Mouse (Mus musculus): Measurements from ENCODE around the gene Mocs3.

Gene Mocs3

GRCm38 (mm10) chr2:168242841-168243240 lies 12.4 kb downstream of the Mocs3 start:
- DNase-seq (ENCODE audit: low read depth, low spot score), result no peak

GRCm38 (mm10) chr2:168243278-168243677 lies 12.9 kb downstream of the Mocs3 start:
- no peak for DNase-seq (ENCODE audit: low read depth, low spot score)

- no peak for DNase-seq (ENCODE audit: low read depth, low spot score)
Measured at GRCm38 (mm10) chr2:168245571-168245970, 15.1 kb downstream of the Mocs3 start.

- no peak for DNase-seq (ENCODE audit: low read depth, low spot score)
Measured at GRCm38 (mm10) chr2:168248167-168248855, 17.9 kb downstream of the Mocs3 start.

GRCm38 (mm10) chr2:168248856-168249245 lies 18.4 kb downstream of the Mocs3 start:
- no peak for DNase-seq (ENCODE audit: low read depth, low spot score)

- DNase-seq (ENCODE audit: low read depth, low spot score), result peak; percentile 80
Measured at GRCm38 (mm10) chr2:168250270-168250669, 19.8 kb downstream of the Mocs3 start.

GRCm38 (mm10) chr2:168252639-168253292 lies 22.3 kb downstream of the Mocs3 start:
- DNase-seq (ENCODE audit: low read depth, low spot score), result peak; percentile 56

GRCm38 (mm10) chr2:168253822-168254221 lies 23.4 kb downstream of the Mocs3 start:
- DNase-seq (ENCODE audit: low read depth, low spot score), result no peak

- DNase-seq (ENCODE audit: low read depth, low spot score), result no peak
Measured at GRCm38 (mm10) chr2:168256506-168256905, 26.1 kb downstream of the Mocs3 start.

GRCm38 (mm10) chr2:168257188-168257587 lies 26.8 kb downstream of the Mocs3 start:
- DNase-seq (ENCODE audit: low read depth, low spot score), result no peak

GRCm38 (mm10) chr2:168259046-168259445 lies 28.6 kb downstream of the Mocs3 start:
- DNase-seq (ENCODE audit: low read depth, low spot score), result no peak

- DNase-seq (ENCODE audit: low read depth, low spot score), result no peak
Measured at GRCm38 (mm10) chr2:168260124-168260523, 29.7 kb downstream of the Mocs3 start.

- DNase-seq (ENCODE audit: low read depth, low spot score), result no peak
Measured at GRCm38 (mm10) chr2:168260900-168261299, 30.5 kb downstream of the Mocs3 start.

- DNase-seq (ENCODE audit: low read depth, low spot score), result no peak
Measured at GRCm38 (mm10) chr2:168268033-168268432, 37.6 kb downstream of the Mocs3 start.

GRCm38 (mm10) chr2:168273387-168273786 lies 43.0 kb downstream of the Mocs3 start:
- DNase-seq (ENCODE audit: low read depth, low spot score), result no peak

GRCm38 (mm10) chr2:168274374-168274935 lies 44.0 kb downstream of the Mocs3 start:
- DNase-seq (ENCODE audit: low read depth, low spot score), result no peak

- peak; percentile 56 for DNase-seq (ENCODE audit: low read depth, low spot score)
Measured at GRCm38 (mm10) chr2:168280729-168281581, 50.5 kb downstream of the Mocs3 start.

- no peak for DNase-seq (ENCODE audit: low read depth, low spot score)
Measured at GRCm38 (mm10) chr2:168281582-168281981, 51.2 kb downstream of the Mocs3 start, which contains the start of gene Kcng1. Kcng1 (minus strand) TSS chr2:168281736.

Measured in embryo, embryonic 11.5 days (tissue).